Mouse (Mus musculus) CH12.LX (cell line): ENCODE measurements around the gene Best2. TPM values are rescaled to one million over a fixed set of nuclear protein-coding genes. Genes with fewer than 3 reads are reported as not detected.

Source experiments
- DNase-seq: peaks from one replicate; pipeline ENCODE4 v3.0.0-alpha.2; 2013; ENCODE audit errors: extremely low read depth
- H3K27ac ChIP-seq: 2 replicates; pipeline ENCODE4 v1.5.1; 2012; ENCODE audit warnings: low read depth, mild to moderate bottlenecking, control low read depth, moderate library complexity; ENCODE audit not compliant: insufficient read depth
- H3K27me3 ChIP-seq: replicated peaks from 2 replicates; pipeline ENCODE3; 2012; ENCODE audit warnings: inconsistent platforms
- H3K36me3 ChIP-seq, 2 experiments: replicated peaks in 1 of 2; 2 replicates each; pipeline versions ENCODE3 to v1.6.1; 2012; ENCODE audit warnings: inconsistent platforms in 1 of 2, low read length in 1 of 2, mild to moderate bottlenecking in 1 of 2, mixed read lengths in 1 of 2, moderate library complexity in 1 of 2; ENCODE audit not compliant: control insufficient read depth in 1 of 2, insufficient read depth in 1 of 2
- H3K4me1 ChIP-seq, 2 experiments: 2 replicates each; pipeline ENCODE4 v1.6.1; 2012; ENCODE audit warnings: inconsistent platforms in 1 of 2, moderate library complexity in 1 of 2; ENCODE audit not compliant: insufficient read depth in 2 of 2, control insufficient read depth in 1 of 2
- H3K4me2 ChIP-seq: 2 replicates; pipeline ENCODE4 v1.6.1; 2012; ENCODE audit warnings: low read depth, mild to moderate bottlenecking, control low read depth; ENCODE audit not compliant: poor library complexity, insufficient read depth, severe bottlenecking
- H3K4me3 ChIP-seq, 3 experiments: fragments of 150-350 bp in 1 of 3; sonication (generic) in 1 of 3; replicated peaks in 1 of 3; 2 replicates each; pipeline versions ENCODE3 to v1.5.1; 2011 to 2012; ENCODE audit warnings: low read depth in 2 of 3, low read length in 2 of 3, mild to moderate bottlenecking in 2 of 3, moderate library complexity in 2 of 3, control low read depth in 1 of 3, improper control_type of control experiment in 1 of 3, inconsistent platforms in 1 of 3, mixed read lengths in 1 of 3; ENCODE audit not compliant: poor library complexity in 1 of 3
- H3K79me2 ChIP-seq: replicated peaks from 2 replicates; pipeline ENCODE4 v1.6.1; 2012; ENCODE audit warnings: mild to moderate bottlenecking, moderate library complexity; ENCODE audit not compliant: control insufficient read depth, poor library complexity, insufficient read depth, severe bottlenecking; ENCODE audit errors: extremely low read depth
- H3K9ac ChIP-seq: 2 replicates; pipeline ENCODE4 v1.6.1; 2012; ENCODE audit warnings: low read depth, mild to moderate bottlenecking, control low read depth, moderate library complexity; ENCODE audit not compliant: insufficient read depth
- H3K9me3 ChIP-seq: replicated peaks from 2 replicates; pipeline ENCODE3; 2012; ENCODE audit warnings: low read length, inconsistent platforms, mixed read lengths
- BHLHE40 ChIP-seq: IDR thresholded peaks from 2 replicates; pipeline ENCODE4 v1.6.1; 2011; ENCODE audit warnings: mild to moderate bottlenecking, low read depth, low read length, improper control_type of control experiment
- CHD1 ChIP-seq: IDR thresholded peaks from 2 replicates; pipeline ENCODE4 v1.6.1; 2012; ENCODE audit warnings: low read depth, low read length, improper control_type of control experiment, inconsistent platforms
- CHD2 ChIP-seq: IDR thresholded peaks from 2 replicates; pipeline ENCODE4 v1.6.1; 2011; ENCODE audit warnings: low read length, improper control_type of control experiment
- E2F4 ChIP-seq: IDR thresholded peaks from 2 replicates; pipeline ENCODE4 v1.6.1; 2011; ENCODE audit warnings: low read depth, low read length, improper control_type of control experiment; ENCODE audit not compliant: insufficient replicate concordance
- ELF1 ChIP-seq: IDR thresholded peaks from 2 replicates; pipeline ENCODE4 v1.6.1; 2014; ENCODE audit warnings: low read depth, mild to moderate bottlenecking, inconsistent platforms, low read length, improper control_type of control experiment
- EP300 ChIP-seq: IDR thresholded peaks from 2 replicates; pipeline ENCODE4 v1.6.1; 2011; ENCODE audit warnings: low read length, improper control_type of control experiment
- ETS1 ChIP-seq: conservative IDR thresholded peaks from 2 replicates; pipeline ENCODE4 v1.6.1; 2012; ENCODE audit warnings: low read depth, mild to moderate bottlenecking, inconsistent platforms, low read length, improper control_type of control experiment, moderate library complexity
- GABPA ChIP-seq: IDR thresholded peaks from 2 replicates; pipeline ENCODE4 v1.6.1; 2012; ENCODE audit warnings: low read depth, low read length, improper control_type of control experiment, inconsistent platforms; ENCODE audit not compliant: insufficient replicate concordance
- HCFC1 ChIP-seq: IDR thresholded peaks from 2 replicates; pipeline ENCODE4 v1.6.1; 2012; ENCODE audit warnings: low read depth, mild to moderate bottlenecking, inconsistent platforms, low read length, improper control_type of control experiment
- IRF4 ChIP-seq: IDR thresholded peaks from 2 replicates; pipeline ENCODE4 v1.6.1; 2014; ENCODE audit warnings: low read depth, mild to moderate bottlenecking, inconsistent platforms, low read length, improper control_type of control experiment
- JUN ChIP-seq: IDR thresholded peaks from 2 replicates; pipeline ENCODE4 v1.6.1; 2011; ENCODE audit warnings: low read depth, mild to moderate bottlenecking, low read length, improper control_type of control experiment, moderate library complexity; ENCODE audit not compliant: insufficient read depth
- JUND ChIP-seq: conservative IDR thresholded peaks from 2 replicates; pipeline ENCODE4 v1.6.1; 2011; ENCODE audit warnings: low read depth, low read length, improper control_type of control experiment
- MAX ChIP-seq: IDR thresholded peaks from 2 replicates; pipeline ENCODE4 v1.6.1; 2011; ENCODE audit warnings: low read length, improper control_type of control experiment
- MAZ ChIP-seq: IDR thresholded peaks from 2 replicates; pipeline ENCODE4 v1.6.1; 2012; ENCODE audit warnings: low read depth, mild to moderate bottlenecking, inconsistent platforms, low read length, improper control_type of control experiment, moderate library complexity
- MEF2A ChIP-seq: IDR thresholded peaks from 2 replicates; pipeline ENCODE4 v1.6.1; 2014; ENCODE audit warnings: low read depth, mild to moderate bottlenecking, inconsistent platforms, low read length, improper control_type of control experiment, borderline replicate concordance
- MXI1 ChIP-seq: IDR thresholded peaks from 2 replicates; pipeline ENCODE4 v1.6.1; 2011; ENCODE audit warnings: mild to moderate bottlenecking, low read depth, low read length, improper control_type of control experiment
- MYC ChIP-seq: IDR thresholded peaks from 2 replicates; pipeline ENCODE4 v1.6.1; 2011; ENCODE audit warnings: low read depth, mild to moderate bottlenecking, improper control_type of control experiment, low read length
- NELFE ChIP-seq: IDR thresholded peaks from 2 replicates; pipeline ENCODE4 v1.6.1; 2011; ENCODE audit warnings: low read depth, low read length, improper control_type of control experiment
- NRF1 ChIP-seq: IDR thresholded peaks from 2 replicates; pipeline ENCODE4 v1.6.1; 2014; ENCODE audit warnings: low read depth, mild to moderate bottlenecking, inconsistent platforms, low read length, improper control_type of control experiment, moderate library complexity
- PAX5 ChIP-seq: IDR thresholded peaks from 2 replicates; pipeline ENCODE4 v1.6.1; 2012; ENCODE audit warnings: low read length, inconsistent platforms, mixed read lengths
- RAD21 ChIP-seq: IDR thresholded peaks from 2 replicates; pipeline ENCODE4 v1.6.1; 2011; ENCODE audit warnings: low read depth, mild to moderate bottlenecking, low read length, improper control_type of control experiment, moderate library complexity
- RCOR1 ChIP-seq: conservative IDR thresholded peaks from 2 replicates; pipeline ENCODE4 v1.6.1; 2012; ENCODE audit warnings: low read depth, mild to moderate bottlenecking, inconsistent platforms, low read length, improper control_type of control experiment
- SIN3A ChIP-seq: IDR thresholded peaks from 2 replicates; pipeline ENCODE4 v1.6.1; 2012; ENCODE audit warnings: low read length, improper control_type of control experiment, inconsistent platforms
- SMC3 ChIP-seq: IDR thresholded peaks from 2 replicates; pipeline ENCODE4 v1.6.1; 2011; ENCODE audit warnings: low read depth, low read length, improper control_type of control experiment
- TBP ChIP-seq: conservative IDR thresholded peaks from 2 replicates; pipeline ENCODE4 v1.6.1; 2011; ENCODE audit warnings: low read depth, low read length, improper control_type of control experiment
- TCF12 ChIP-seq: IDR thresholded peaks from 2 replicates; pipeline ENCODE4 v1.6.1; 2014; ENCODE audit warnings: low read depth, mild to moderate bottlenecking, inconsistent platforms, low read length, improper control_type of control experiment
- UBTF ChIP-seq: IDR thresholded peaks from 2 replicates; pipeline ENCODE4 v1.6.1; 2012; ENCODE audit warnings: low read depth, mild to moderate bottlenecking, inconsistent platforms, low read length, improper control_type of control experiment, moderate library complexity
- USF1 ChIP-seq: IDR thresholded peaks from 2 replicates; pipeline ENCODE4 v1.6.1; 2014; ENCODE audit warnings: low read depth, mild to moderate bottlenecking, inconsistent platforms, low read length, improper control_type of control experiment
- ZC3H11A ChIP-seq: IDR thresholded peaks from 2 replicates; pipeline ENCODE4 v1.6.1; 2012; ENCODE audit warnings: low read depth, mild to moderate bottlenecking, inconsistent platforms, low read length, improper control_type of control experiment
- ZKSCAN1 ChIP-seq: IDR thresholded peaks from 2 replicates; pipeline ENCODE4 v1.6.1; 2012; ENCODE audit warnings: low read depth, inconsistent platforms, low read length, improper control_type of control experiment, borderline replicate concordance
- ZMIZ1 ChIP-seq: IDR thresholded peaks from 2 replicates; pipeline ENCODE4 v1.6.1; 2012; ENCODE audit warnings: low read depth, mild to moderate bottlenecking, inconsistent platforms, low read length, improper control_type of control experiment
- ZNF384 ChIP-seq: IDR thresholded peaks from 2 replicates; pipeline ENCODE4 v1.6.1; 2012; ENCODE audit warnings: low read depth, low read length, improper control_type of control experiment, inconsistent platforms
- dilution Hi-C: fragments of 300-500 bp; cut with MboI; formaldehyde crosslinking; loops from 2 replicates; pipeline ENCODE4 v1.14.3; 2020; ENCODE audit warnings: low sequenced_read_pairs; ENCODE audit not compliant: extremely low pct_unique_long_range_greater_than_20kb, extremely low pct_ligation_motif_present
- in situ Hi-C: fragments of 300-500 bp; cut with MboI; formaldehyde crosslinking; loops from 3 replicates; pipeline ENCODE4 v1.14.3; 2019; ENCODE audit warnings: low sequenced_read_pairs, low pct_ligation_motif_present, low pct_unique_long_range_greater_than_20kb, mixed read lengths
- polyA plus RNA-seq: library from polyadenylated mRNA; unstranded; fragments of >175 nt; gene quantifications from 2 replicates; pipeline ENCODE4 v1.2.1, GENCODE M21; 2012; ENCODE audit warnings: low read depth; ENCODE audit not compliant: insufficient read length
- total RNA-seq, 2 experiments: library from RNA; depleted of rRNA; stranded (reverse); fragments of 300-350 nt in 1 of 2; fragments of >200 nt in 1 of 2; gene quantifications; 2 replicates each; pipeline ENCODE4 v1.2.3; 2012 to 2014

Gene Best2
- total and polyA plus RNA-seq, 3 experiments, result 0.23 TPM; not detected in 2

- TF ChIP-seq ETS1 (peak; percentile 43), MEF2A (peak; percentile 49; the same call in 1 of the 2 replicates), UBTF (no peak), MAX (no peak), NRF1 (0 out of 2 replicates have a peak, but pooled peaks have one; percentile 11), JUND (no peak), ZNF384 (no peak), CHD1 (peak; percentile 99), PAX5 (no peak), RAD21 (no peak), HCFC1 (peak; percentile 57), ZC3H11A (no peak)
Measured at GRCm38 (mm10) chr8:84979599-84980421, 34.5 kb downstream of the Best2 start (continued).

DNA sequence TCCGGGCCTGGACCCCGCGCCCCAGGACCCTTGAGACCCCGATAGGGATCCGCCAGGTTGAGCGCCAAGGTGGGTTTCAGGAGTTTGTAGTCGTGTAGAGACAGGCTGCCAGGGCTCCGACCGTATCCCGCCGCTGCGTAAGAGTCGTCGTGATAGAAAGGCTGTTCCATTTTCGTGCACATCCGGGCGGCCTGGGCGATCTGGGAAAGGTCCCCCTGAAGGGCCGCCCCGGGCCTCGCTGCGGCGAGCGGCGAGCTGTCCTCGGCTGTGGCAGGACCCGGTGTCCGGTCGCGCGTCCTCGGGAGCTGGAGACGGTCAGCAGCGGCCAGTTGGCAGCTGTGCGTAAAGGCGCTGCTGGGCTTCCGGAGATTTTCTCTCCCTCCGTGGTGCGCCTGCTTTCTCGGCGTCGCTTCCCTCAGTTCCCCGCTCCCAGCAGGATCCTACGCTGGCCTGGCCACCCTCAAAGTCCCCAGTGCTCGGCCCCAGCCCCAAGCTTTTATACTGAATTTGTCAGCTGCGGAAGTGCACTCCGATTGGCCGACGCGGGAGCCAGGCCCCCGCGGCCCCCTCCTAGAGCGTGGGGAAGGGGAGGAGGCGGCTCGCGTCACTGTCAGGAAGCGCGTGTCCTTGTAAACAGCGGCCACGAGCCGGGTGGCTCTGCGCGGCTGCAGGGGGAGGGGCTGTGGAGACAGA lies 35.9 kb downstream of the Best2 start, which contains the start of gene Junb:
Gene Junb (minus strand): TSS at position 471 of the 693 bp plus-strand sequence.
- Histone ChIP-seq H3K27ac (peak within 1 kb of the TSS; percentile 94), H3K4me1 (peaks cover 17 to 39% of the 10 kb centered on the region in 2 experiments), H3K79me2 (peaks cover 20% of the 10 kb centered on the region), H3K4me2 (peak within 1 kb of the TSS; percentile 96), H3K4me3 (peak within 1 kb of the TSS; percentile 82 to 94 (median 92)), H3K27me3 (no peaks in the 10 kb centered on the region), H3K9ac (peak within 1 kb of the TSS; percentile 81), H3K9me3 (no peaks in the 10 kb centered on the region), H3K36me3 (peaks cover 10 to 12% of the 10 kb centered on the region in 2 experiments)
- dilution Hi-C loops, result no loop called here
- peak; percentile 92 for DNase-seq
- in situ Hi-C loops, result no loop called here
- TF ChIP-seq NRF1 (peak; percentile 31), JUN (no peak), MAZ (peak; percentile 100), NELFE (peak; percentile 100), MYC (peak; percentile 23; the same call in 1 of the 2 replicates), TBP (peak; percentile 96), USF1 (no peak), SIN3A (peak; percentile 99), CHD1 (no peak; the same call in 1 of the 2 replicates), ZMIZ1 (peak; percentile 100), RCOR1 (0 out of 2 replicates have a peak, but pooled peaks have one; percentile 44), GABPA (no peak), ZKSCAN1 (no peak), TCF12 (peak; percentile 97), JUND (no peak), HCFC1 (peak; percentile 68), UBTF (peak; percentile 81; the same call in 1 of the 2 replicates), SMC3 (peak; percentile 11; the same call in 1 of the 2 replicates), PAX5 (no peak), ELF1 (peak; percentile 99), EP300 (no peak), IRF4 (peak; percentile 70), ZC3H11A (no peak), E2F4 (no peak), MAX (peak; percentile 98), CHD2 (peak; percentile 83), MXI1 (peak; percentile 98), BHLHE40 (peak; percentile 85)
